Mouse (Mus musculus) stomach, embryonic 16.5 days (tissue): ENCODE measurements around the gene Glt1d1. TPM values are rescaled to one million over a fixed set of nuclear protein-coding genes. Genes with fewer than 3 reads are reported as not detected.

Experiments used
- ATAC-seq: fragments of 200-750 bp; cut with Nextera tagmentation; 2 replicates; pipeline ENCODE4 v1.8.0; 2017; ENCODE audit warnings: moderate number of reproducible peaks, moderate TSS enrichment; ENCODE audit not compliant: insufficient read depth, low FRiP score
- H3K27ac ChIP-seq: fragments of 300-500 bp; sonication (generic); 2 replicates; pipeline ENCODE4 v1.5.1; 2014; ENCODE audit warnings: low read length
- H3K27me3 ChIP-seq: fragments of 300-500 bp; sonication (generic); 2 replicates; pipeline ENCODE4 v1.6.1; 2014; ENCODE audit warnings: low read length, control low read depth, mixed read lengths; ENCODE audit not compliant: control insufficient read depth, insufficient read depth
- H3K36me3 ChIP-seq: fragments of 300-500 bp; sonication (generic); 2 replicates; pipeline ENCODE4 v1.6.1; 2014; ENCODE audit warnings: low read length; ENCODE audit not compliant: control insufficient read depth, insufficient read depth
- H3K4me1 ChIP-seq: fragments of 300-500 bp; sonication (generic); 2 replicates; pipeline ENCODE4 v1.6.1; 2014; ENCODE audit warnings: low read length, control low read depth, mixed read lengths; ENCODE audit not compliant: control insufficient read depth, insufficient read depth
- H3K4me2 ChIP-seq: fragments of 300-500 bp; sonication (generic); 2 replicates; pipeline ENCODE4 v1.6.1; 2014; ENCODE audit warnings: low read depth, low read length, mixed read lengths
- H3K4me3 ChIP-seq: fragments of 300-500 bp; sonication (generic); replicated peaks from 2 replicates; pipeline ENCODE4 v1.5.1; 2014; ENCODE audit warnings: mild to moderate bottlenecking, low read length
- H3K9ac ChIP-seq: fragments of 300-500 bp; sonication (generic); 2 replicates; pipeline ENCODE4 v1.6.1; 2014; ENCODE audit warnings: low read length
- H3K9me3 ChIP-seq: fragments of 300-500 bp; sonication (generic); replicated peaks from 2 replicates; pipeline ENCODE4 v1.6.1; 2016; ENCODE audit warnings: low read length, control low read depth; ENCODE audit not compliant: control insufficient read depth
- WGBS: fragments of 180-500 bp; shearing (Covaris S2); extraction: QIAGEN DNeasy Blood & Tissue Kit; methylation state at CpG from one replicate; pipeline ENCODE4 v1.1.7; 2014; 5-methylcytosine and 5-hydroxymethylcytosine counted together
- polyA plus RNA-seq: library from polyadenylated mRNA; unstranded; fragments of >200 nt; fragmentation: Nextera tagmentation; extraction: Ambion mirVana; gene quantifications from 2 replicates; pipeline ENCODE4 v1.2.1, GENCODE M21; 2015

The Glt1d1 gene
- polyA plus RNA-seq, 1 experiment from 2014 or later, result 0.27 TPM

DNA sequence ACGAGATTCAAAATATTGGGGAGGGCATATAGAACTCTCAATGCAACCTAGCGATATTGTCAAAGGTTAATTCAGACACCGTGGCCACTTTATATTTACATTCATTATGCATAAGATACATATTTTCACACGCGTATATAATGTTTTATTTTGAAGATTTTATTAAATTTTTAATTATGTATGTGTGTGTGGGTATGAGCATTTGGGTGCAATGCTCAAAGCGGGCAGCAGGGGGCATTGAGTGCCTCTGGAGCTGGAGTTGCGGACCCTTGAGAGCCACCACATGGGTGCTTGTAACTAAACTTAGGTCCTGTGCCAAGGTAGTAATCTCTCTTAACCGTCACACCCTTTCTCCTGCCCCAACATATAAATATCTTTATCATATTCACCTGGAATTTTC lies 41.9 kb downstream of the Glt1d1 start:
- no peak for ATAC-seq
- Histone ChIP-seq H3K9ac (no peak overlapping the region), H3K27me3 (no peaks in the 10 kb centered on the region), H3K9me3 (no peaks in the 10 kb centered on the region), H3K36me3 (no peaks in the 10 kb centered on the region), H3K4me1 (no peaks in the 10 kb centered on the region), H3K4me2 (no peak overlapping the region), H3K27ac (no peak overlapping the region), H3K4me3 (no peak overlapping the region)
- 91% methylated on average over 8 of the region's 8 CpGs for WGBS

DNA sequence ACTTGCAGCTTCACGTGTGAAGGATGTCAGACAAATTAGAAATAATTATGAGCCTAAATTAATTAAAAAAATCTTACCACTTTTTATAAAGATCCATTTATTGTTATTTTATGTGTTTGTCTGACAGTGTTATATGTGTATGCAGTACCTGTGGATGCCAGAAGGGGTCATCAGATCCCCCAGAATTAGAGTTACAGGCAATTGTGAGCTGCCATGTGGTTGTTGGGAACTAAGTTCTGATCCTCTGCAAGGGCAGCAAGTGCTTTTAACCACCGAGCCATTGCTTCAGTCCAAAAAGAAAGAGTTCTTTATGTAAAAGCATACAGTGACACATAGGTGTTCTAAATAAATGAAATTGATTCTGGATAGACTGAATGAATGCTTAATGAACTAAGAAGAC lies 45.5 kb downstream of the Glt1d1 start:
- Histone ChIP-seq H3K4me1 (no peaks in the 10 kb centered on the region), H3K36me3 (no peaks in the 10 kb centered on the region), H3K9me3 (no peaks in the 10 kb centered on the region), H3K4me3 (no peak overlapping the region), H3K27ac (no peak overlapping the region), H3K9ac (no peak overlapping the region), H3K4me2 (no peak overlapping the region), H3K27me3 (no peaks in the 10 kb centered on the region)
- ATAC-seq, result no peak
- 90% methylated on average over 2 of the region's 2 CpGs for WGBS

DNA sequence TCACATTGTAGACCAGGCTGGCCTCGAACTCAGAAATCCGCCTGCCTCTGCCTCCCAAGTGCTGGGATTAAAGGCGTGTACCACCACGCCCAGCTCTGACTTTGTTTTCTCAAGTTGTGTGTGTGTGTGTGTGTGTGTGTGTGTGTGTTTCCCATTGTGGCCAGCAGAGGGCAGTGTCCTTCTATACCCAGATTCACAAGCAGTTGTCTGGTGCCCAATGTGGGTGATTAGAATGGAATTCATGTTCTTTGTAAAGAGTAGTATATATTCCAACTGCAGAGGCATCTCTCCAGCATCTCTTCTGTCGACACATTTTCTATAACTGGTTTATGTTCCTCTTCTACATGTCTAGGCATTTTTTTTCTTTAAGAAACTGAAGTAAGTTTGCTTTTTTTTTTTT lies 46.4 kb downstream of the Glt1d1 start:
- Histone ChIP-seq H3K4me3 (no peak overlapping the region), H3K9me3 (no peaks in the 10 kb centered on the region), H3K27ac (no peak overlapping the region), H3K4me2 (no peak overlapping the region), H3K36me3 (no peaks in the 10 kb centered on the region), H3K4me1 (no peaks in the 10 kb centered on the region), H3K9ac (no peak overlapping the region), H3K27me3 (no peaks in the 10 kb centered on the region)
- WGBS, result 91% methylated on average over 5 of the region's 5 CpGs
- no peak for ATAC-seq

DNA sequence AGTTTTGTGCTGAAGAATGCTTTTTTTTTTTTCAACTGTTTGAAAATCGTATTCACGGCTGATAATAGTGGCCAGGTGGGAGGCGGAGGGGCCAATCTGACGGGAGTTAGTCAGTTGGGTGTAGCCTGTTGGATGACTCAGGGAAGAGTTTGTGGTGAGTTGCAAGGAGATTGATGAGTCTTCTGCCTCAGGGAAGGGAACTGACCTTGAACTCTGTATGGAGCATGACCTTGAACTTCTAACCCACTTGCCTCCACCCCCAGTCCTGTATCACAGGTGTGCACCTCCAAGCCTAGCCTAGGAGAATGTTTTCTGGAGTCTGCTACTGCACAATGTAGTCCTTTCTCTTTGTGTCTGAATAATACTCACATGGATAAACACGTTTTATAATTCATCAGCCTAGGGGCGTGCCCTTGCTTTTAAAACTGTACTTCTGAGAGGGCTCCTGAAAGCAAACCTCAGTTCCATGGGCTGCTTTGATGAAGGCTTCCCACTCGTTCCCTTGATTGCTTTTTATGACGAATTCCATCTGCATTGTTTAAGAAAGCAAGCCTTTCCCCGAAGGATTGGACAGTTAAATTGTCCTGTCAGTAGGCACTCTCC lies 56.6 kb downstream of the Glt1d1 start:
- no peaks in the 10 kb centered on the region for H3K36me3 ChIP-seq
- no peak overlapping the region for H3K9ac ChIP-seq
- H3K4me3 ChIP-seq, result no peak overlapping the region
- H3K4me1 ChIP-seq, result no peaks in the 10 kb centered on the region
- H3K27me3 ChIP-seq, result no peaks in the 10 kb centered on the region
- H3K27ac ChIP-seq, result no peak overlapping the region
- WGBS, result 47% methylated on average over 9 of the region's 9 CpGs
- H3K9me3 ChIP-seq, result no peaks in the 10 kb centered on the region
- H3K4me2 ChIP-seq, result no peak overlapping the region
- ATAC-seq, result no peak

DNA sequence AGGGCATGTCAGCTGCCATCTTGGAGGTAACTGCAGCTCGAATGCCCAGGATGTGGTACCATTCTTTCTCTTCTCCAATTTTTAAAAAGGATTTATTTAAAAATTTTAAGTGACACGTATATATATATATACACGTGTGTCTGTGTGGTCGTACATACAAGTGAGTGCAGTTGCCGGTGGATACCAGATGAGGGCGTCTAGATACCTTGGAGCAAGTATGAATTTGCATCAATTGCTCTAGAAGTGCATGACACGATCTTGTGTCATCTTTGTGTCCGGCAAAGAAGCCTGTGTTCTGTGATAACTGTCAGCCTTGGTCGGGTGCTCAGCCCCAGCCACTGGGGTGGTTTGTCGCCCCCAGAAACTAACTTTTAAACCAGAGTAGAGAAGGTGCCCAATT lies 59.0 kb downstream of the Glt1d1 start:
- 89% methylated on average over 10 of the region's 10 CpGs for WGBS
- no peak overlapping the region for H3K4me2 ChIP-seq
- no peak for ATAC-seq
- no peaks in the 10 kb centered on the region for H3K27me3 ChIP-seq
- H3K4me3 ChIP-seq, result no peak overlapping the region
- no peaks in the 10 kb centered on the region for H3K36me3 ChIP-seq
- no peak overlapping the region for H3K9ac ChIP-seq
- H3K4me1 ChIP-seq, result no peaks in the 10 kb centered on the region
- H3K27ac ChIP-seq, result no peak overlapping the region
- H3K9me3 ChIP-seq, result no peaks in the 10 kb centered on the region

DNA sequence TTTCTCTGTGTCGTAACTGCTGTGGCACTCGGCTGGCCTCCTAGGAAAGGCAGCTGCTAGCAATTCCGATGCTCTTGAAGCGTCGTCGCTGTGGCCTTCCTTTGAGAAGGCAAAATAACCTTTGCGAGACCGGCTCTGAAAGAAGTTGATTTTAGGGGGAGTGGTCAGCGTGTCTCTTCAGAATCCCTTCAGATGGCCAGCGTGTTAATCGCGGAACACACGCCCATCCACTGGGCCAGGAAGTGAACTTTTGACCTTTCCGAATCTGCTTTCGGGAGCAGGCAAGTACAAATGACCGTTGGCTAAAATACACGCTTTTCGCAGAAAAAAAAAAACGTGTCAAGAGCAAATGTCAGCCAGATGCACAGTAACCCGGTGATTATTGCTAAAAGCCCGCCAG lies 59.5 kb downstream of the Glt1d1 start:
- no peak overlapping the region for H3K4me2 ChIP-seq
- H3K4me1 ChIP-seq, result no peaks in the 10 kb centered on the region
- no peak overlapping the region for H3K27ac ChIP-seq
- ATAC-seq, result no peak
- H3K4me3 ChIP-seq, result no peak overlapping the region
- H3K27me3 ChIP-seq, result no peaks in the 10 kb centered on the region
- 34% methylated on average over 21 of the region's 21 CpGs for whole genome bisulfite sequencing
- H3K9me3 ChIP-seq, result no peaks in the 10 kb centered on the region
- no peak overlapping the region for H3K9ac ChIP-seq
- no peaks in the 10 kb centered on the region for H3K36me3 ChIP-seq

DNA sequence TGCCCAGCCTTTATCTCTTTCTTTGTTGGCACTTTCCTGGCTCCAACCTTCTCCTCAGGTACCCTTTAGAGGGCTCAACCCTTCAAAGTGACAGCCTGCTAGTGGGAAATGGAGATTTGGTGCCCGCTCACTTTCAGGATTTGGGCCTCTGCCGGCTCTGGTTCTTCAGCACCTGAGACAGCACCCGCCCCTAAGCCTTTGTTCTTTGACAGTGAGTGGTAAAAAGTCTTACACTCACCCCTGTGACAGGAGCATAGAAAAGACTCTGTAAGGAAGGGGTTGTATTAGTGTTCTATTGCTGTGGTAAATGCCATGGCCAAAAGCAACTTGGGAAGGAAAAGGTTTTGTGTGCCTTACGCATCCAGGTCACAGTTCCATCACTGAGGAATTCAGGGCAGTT lies 63.8 kb downstream of the Glt1d1 start:
- H3K27me3 ChIP-seq, result no peaks in the 10 kb centered on the region
- WGBS, result 57% methylated on average over 4 of the region's 4 CpGs
- H3K4me2 ChIP-seq, result no peak overlapping the region
- H3K36me3 ChIP-seq, result no peaks in the 10 kb centered on the region
- H3K9ac ChIP-seq, result no peak overlapping the region
- H3K27ac ChIP-seq, result no peak overlapping the region
- H3K4me3 ChIP-seq, result no peak overlapping the region
- no peak for ATAC-seq
- H3K9me3 ChIP-seq, result no peaks in the 10 kb centered on the region
- no peaks in the 10 kb centered on the region for H3K4me1 ChIP-seq

DNA sequence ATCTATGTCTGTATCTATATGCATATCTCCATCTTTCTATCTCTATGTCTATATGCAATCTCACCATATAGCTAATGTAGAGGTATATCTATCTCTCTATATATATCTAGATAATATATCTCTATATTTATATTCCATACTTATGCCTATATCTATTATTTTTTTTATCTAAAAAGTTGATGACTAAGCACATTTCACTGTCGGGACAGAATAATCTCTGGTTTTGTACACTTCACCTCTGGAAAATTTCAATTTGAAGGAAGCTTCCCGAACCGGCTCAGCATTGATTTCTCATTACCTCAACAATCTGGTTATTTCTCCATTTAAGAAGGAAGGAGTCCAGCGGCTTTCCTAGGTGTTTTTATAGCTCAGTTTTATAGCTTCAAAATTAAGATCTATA lies 64.5 kb downstream of the Glt1d1 start:
- no peak for ATAC-seq
- no peak overlapping the region for H3K4me2 ChIP-seq
- no peak overlapping the region for H3K9ac ChIP-seq
- no peak overlapping the region for H3K27ac ChIP-seq
- no peaks in the 10 kb centered on the region for H3K36me3 ChIP-seq
- no peaks in the 10 kb centered on the region for H3K4me1 ChIP-seq
- no peaks in the 10 kb centered on the region for H3K27me3 ChIP-seq
- H3K4me3 ChIP-seq, result no peak overlapping the region
- 89% methylated on average over 4 of the region's 4 CpGs for WGBS
- H3K9me3 ChIP-seq, result no peaks in the 10 kb centered on the region

DNA sequence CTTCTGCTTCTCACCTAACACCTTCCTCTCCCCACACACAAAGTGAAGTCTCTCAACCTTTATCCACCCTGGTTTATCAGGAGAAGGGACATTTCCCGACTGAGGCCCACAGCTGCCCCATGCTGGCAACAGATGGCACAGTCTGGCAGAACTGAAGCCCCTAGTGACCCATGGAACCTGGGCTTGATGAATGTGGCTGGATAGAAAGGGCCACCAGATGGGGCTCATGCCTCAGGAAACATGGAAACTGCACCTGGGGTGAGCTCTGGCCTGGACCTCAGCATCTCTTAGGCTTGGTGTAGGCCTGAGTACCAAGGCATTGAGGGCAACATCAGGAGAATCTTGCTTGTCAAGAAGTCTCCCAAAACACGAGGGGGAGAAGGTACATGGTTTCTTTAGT lies 66.5 kb downstream of the Glt1d1 start:
- WGBS, result 59% methylated on average over 2 of the region's 2 CpGs
- no peak for ATAC-seq
- H3K4me2 ChIP-seq, result no peak overlapping the region
- H3K4me1 ChIP-seq, result no peaks in the 10 kb centered on the region
- H3K36me3 ChIP-seq, result no peaks in the 10 kb centered on the region
- no peaks in the 10 kb centered on the region for H3K9me3 ChIP-seq
- no peaks in the 10 kb centered on the region for H3K27me3 ChIP-seq
- no peak overlapping the region for H3K9ac ChIP-seq
- H3K4me3 ChIP-seq, result no peak overlapping the region
- no peak overlapping the region for H3K27ac ChIP-seq

DNA sequence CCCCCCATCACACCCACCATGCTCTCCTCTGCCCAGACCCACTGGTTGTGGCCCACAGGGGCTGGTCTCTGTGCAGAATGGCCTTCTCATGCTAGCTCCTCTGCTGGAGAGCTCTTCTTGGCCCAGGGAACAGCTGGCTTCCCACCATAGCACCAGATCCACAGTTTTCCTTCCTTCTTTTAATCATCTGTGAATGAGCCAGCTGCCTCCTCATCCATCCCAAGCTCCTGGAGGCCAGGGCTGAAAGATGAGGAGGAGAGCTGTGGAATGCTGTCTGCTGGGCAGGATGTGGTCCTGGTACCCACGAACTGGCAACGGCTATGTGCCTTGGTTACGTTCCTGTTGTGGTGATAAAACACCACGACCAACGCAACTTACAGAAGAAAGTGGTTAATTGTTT lies 67.6 kb downstream of the Glt1d1 start:
- Histone ChIP-seq H3K9ac (no peak overlapping the region), H3K36me3 (no peaks in the 10 kb centered on the region), H3K4me3 (no peak overlapping the region), H3K9me3 (no peaks in the 10 kb centered on the region), H3K27me3 (no peaks in the 10 kb centered on the region), H3K4me1 (no peaks in the 10 kb centered on the region), H3K27ac (no peak overlapping the region), H3K4me2 (no peak overlapping the region)
- 81% methylated on average over 5 of the region's 5 CpGs for WGBS
- ATAC-seq, result no peak
